Mouse (Mus musculus): ENCODE results near the gene Ube2k.

The Ube2k gene

DNA sequence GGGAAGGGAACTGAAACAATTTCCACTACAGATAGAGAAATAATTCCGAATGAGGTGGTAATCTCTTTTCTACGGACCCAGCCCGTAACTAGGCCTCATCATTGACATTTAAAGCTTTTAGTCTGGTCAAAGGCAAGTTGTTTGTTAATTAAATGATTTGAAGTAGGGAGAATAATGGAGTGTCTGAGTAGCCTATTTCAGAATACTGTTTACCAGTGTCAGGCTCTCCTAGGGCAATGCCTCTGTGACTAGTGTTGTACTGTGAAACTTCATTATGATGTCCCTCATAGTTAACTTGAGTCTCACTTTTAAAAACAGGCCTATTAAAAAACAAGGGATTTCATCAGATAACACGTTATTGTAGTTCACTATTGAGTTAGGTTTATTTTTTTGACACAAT is 1.1 kb downstream of the Ube2k start:
- DNase-seq = no peak

- no peak for DNase-seq
These were observed 1.8 kb downstream of the Ube2k start for GRCm38 (mm10) chr5:65538829-65539228.

- no peak for DNase-seq
These were observed 2.8 kb downstream of the Ube2k start for GRCm38 (mm10) chr5:65539786-65540185.

- no peak for DNase-seq
These were observed 4.9 kb downstream of the Ube2k start for GRCm38 (mm10) chr5:65541889-65542288.

DNA sequence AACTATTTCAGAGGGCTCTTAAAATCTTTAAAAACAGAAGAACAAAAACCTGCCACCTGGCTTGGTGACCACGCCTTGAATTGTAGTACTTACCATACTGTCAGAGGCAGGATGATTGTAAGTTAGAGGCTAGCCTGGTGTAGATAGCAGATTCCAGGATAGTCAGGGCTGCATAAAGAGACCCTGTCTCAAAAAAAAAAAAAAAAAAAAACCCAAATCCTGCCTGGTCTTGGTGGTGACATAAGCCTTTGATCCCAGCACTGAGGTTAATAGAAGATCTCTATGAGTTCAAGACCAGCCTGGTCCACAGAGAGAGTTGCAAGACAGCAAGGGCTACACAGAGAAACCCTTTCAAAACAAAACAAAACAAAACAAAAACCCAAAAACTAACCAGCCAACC is 6.5 kb downstream of the Ube2k start:
- DNase-seq = no peak

GRCm38 (mm10) chr5:65544616-65545015 is 7.6 kb downstream of the Ube2k start:
- no peak for DNase-seq

DNA sequence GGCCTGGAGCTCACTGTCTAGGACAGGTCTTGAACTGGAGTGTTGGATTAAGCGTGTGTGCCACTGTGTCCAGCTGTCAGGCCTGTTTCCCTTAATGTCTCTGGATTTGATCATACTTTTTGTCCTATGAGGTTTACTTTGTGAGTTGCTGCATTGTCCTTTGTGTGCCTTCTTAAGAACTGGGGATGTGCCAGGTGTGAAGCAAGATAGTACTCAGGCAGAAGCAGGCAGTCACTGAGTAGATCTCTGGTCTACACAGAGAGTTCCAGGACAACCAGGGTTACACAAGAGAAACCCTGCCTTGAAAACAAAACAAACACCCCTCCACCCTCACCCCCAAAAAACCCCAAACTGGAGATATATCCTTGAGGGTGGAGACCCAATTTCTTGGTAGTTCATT is 12.6 kb downstream of the Ube2k start:
- DNase-seq = peak; percentile 46

DNA sequence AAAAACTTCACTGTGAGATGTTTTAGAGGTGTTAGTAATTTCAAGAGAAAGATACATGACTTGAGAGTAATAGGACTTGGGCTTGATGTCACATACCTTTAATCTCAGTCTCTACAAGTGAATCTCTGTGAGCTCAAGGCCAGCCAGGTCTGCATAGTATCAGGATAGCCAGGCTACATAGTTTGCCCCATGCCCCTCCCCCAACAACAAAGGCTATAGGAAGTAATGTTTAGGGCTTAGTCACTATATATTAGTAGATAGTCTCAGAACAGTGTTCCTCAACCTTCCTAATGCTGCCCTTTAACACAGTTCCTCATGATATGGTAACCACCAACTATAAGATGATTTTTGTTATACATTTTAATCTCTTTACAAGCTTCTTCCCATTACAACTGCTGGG is 20.1 kb downstream of the Ube2k start:
- no peak for DNase-seq

- DNase-seq = no peak
These were observed 24.3 kb downstream of the Ube2k start for GRCm38 (mm10) chr5:65561125-65561893.

GRCm38 (mm10) chr5:65565486-65565885 is 28.5 kb downstream of the Ube2k start:
- DNase-seq = no peak

- no peak for DNase-seq
These were observed 37.8 kb downstream of the Ube2k start for GRCm38 (mm10) chr5:65574876-65575275.

- DNase-seq = no peak
These were observed 38.9 kb downstream of the Ube2k start for GRCm38 (mm10) chr5:65575896-65576295.

DNA sequence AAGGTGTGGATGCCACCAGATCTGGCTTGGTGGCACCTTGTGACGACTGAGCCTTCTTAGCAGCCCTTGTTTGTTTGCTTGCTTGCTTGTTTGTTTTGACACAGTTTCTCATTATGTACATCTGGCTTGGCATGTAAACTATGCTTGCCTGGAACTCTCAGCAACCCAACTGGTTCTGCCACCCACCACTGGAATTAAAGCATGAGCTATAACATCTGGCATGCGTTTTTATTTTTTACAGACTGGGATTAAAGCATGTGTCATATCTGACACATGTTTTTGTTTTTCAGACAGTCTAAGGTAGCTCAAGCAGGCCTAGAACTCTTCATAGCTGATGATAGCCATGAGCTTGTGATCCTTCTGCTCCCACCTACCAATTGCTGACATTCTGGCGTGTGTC is 41.5 kb downstream of the Ube2k start:
- no peak for DNase-seq

DNA sequence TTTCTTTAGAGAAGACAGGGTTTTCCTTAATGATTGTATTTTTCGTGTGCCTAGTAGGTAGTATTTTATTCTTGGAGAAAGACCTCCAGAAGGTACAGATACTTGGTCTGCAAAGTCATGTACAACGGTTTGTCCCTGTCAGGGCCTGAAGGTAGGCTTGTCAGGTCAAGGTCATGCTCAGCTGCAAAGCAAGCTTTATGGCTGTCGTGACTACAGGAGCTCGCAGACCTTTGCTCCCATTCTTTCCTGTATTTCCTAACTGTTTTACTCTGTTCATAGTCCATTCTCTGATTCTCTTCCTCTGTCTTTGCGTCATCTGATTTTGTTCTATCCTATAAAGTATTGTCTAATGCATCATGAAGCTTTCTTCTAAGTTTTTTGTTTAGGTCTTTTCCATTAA is 49.3 kb downstream of the Ube2k start:
- no peak for DNase-seq

- no peak for DNase-seq
These were observed 53.2 kb downstream of the Ube2k start for GRCm38 (mm10) chr5:65590199-65590598.

DNA sequence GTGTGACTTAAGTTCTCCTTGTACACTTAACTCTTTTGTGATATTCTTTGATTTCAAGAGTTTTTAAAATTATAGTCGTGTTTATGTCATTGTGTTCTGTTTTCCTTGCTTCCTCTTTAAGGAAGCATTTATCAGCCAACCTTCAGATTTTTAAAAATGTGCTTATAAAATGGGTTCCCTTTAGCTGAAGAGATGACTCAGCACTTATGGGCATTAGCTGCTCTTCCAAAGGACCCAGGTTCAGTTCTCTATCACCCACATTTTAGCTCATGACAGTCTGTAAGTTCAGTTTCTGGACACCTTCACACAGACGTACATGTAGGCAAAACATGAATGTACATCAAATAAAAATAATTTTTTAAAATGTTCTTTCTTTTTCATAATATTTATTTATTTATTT is 55.4 kb downstream of the Ube2k start:
- DNase-seq = no peak

DNA sequence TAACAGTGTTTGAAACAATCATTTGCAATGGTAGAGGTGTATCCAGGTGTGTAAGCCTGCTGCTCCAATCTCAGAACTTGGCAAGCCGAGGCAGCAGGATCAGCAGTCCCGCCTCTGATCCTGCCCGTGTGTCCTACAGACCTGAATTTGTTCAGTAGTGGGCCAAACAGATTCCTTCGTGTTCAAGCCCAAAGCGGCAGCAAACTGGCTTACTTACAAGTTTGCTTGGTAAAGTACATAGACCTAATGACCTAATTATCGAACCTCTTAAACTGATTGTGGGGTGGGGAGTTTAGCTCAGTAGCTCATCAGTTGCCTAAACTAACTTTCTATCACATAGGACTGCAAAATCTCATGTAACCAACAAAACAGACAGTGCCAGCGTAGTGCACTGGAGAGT is 62.6 kb downstream of the Ube2k start:
- no peak for DNase-seq

GRCm38 (mm10) chr5:65606820-65607219 is 69.8 kb downstream of the Ube2k start:
- no peak for DNase-seq

- peak; percentile 70 for DNase-seq
These were observed 72.7 kb downstream of the Ube2k start for GRCm38 (mm10) chr5:65609769-65610168.

DNA sequence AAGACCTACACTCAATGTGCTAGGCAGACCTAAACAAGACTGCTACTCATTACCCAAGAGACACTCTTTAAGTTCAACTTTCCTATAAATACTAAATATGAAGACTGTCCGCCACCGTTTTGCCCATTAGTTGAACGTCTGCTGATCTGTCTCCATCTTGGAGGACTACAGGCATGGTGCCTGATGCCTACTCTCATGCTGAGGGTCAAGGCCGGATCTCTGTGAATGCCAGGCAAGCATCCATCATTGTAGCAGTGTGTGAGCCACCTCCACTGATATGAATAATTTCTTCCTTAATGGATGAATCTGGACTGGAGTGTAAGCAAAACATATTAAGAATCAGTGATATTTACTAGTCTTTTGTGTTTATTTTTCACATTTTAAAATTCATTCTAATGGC is 73.5 kb downstream of the Ube2k start:
- DNase-seq = no peak

DNA sequence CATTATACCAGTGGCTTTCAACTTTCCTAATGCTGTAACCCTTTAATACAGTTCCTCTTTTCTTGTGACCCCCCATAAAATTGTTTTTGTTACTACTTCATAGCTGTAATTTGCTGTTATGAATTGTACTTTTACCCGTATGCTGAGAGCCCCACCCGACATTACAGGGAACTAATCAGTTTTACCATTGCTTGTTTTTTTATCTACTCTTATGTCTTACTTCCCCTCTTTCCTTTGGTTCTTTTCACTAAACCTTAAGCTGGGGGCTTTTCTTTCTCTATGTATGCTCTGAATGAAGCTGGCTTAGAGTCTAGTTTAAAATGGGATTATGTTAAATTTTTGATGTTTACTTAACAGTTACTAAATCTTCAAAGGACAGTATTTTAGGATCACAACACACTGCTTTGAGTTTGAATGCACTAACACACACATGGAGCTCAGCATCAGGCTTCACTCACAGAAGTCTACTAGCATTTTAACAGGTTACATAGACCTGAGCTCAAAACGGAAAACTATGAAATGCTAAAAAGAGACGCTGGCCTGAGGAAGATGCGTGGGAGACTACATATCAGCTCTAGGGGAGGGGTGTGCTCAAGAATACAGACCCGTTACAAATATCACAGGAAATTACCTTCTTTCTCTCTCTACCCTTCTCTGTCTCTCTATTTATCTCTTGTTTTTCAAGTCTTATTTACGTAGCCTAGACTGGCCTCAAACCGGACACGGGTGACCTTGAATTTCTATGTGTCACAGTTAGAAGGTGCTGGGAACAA is 76.3 kb downstream of the Ube2k start:
- DNase-seq = no peak

DNA sequence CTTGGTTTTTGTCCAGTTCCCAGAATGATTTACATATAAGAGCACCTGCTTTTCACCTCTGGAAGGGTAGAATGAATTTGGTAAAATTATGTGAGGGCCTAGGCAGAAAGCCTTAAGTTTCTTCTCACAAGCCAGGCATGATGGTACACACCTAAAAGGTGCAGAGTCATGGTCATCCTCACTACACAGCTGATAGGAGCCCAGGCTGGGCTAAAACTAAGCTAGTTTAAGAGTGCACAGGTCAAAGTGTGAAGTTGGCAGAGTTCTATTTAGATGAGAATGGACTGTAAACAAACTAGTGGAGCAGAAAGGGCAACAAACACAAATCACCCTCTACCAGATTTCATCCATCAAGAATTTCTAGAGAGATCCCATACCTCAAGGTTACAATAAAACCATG is 87.3 kb downstream of the Ube2k start:
- DNase-seq = no peak

DNA sequence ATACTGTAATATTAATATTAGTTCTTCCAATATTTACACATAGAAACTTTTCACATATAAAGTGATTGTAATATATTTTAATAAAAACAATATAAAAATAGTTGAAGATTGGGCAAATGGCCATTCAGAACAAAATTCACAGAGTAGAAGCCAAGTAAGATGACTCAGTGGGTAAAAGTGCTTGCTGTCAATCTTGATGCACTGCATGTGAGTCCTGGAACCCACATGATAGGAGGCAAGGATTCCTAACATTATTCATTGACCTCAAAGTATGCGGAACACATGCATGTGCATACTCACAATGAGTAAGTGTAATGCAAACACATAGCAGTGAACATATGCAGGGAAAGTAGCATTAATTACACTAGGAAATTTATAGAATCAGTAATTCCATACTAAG is 101.9 kb downstream of the Ube2k start:
- DNase-seq = no peak

All from lung, postnatal 36 days (tissue).